Mouse (Mus musculus) left cerebral cortex, postnatal 14 days (tissue): ENCODE measurements at regions not wholly inside any gene's neighbourhood (a gene's known extent, or its start where the extent isn't known, plus 50 kb on each side); places are given as distances from the start of the nearest gene placed in this dataset.

Source experiments
- DNase-seq, 2 experiments: peaks; one replicate each; pipeline ENCODE4 v3.0.0; 2021 to 2022; ENCODE audit warnings: low spot score in 2 of 2, mixed read lengths in 1 of 2
- intact Hi-C: fragments of 180-260 bp; cut with DNase I; formaldehyde crosslinking; loops from one replicate; pipeline ENCODE4 v1.15.1; 2025

- no peak for DNase-seq
- intact Hi-C loops, result no loop called here
Measured at GRCm38 (mm10) chr1:73392077-73392476, 376.4 kb upstream of the Tnp1 start.

GRCm38 (mm10) chr1:73389976-73390375 is 374.3 kb upstream of the Tnp1 start:
- intact Hi-C loops, result loop anchor here (10.0 kb wide), 1 partner anchor 515 kb away; the partner anchor contains the start of gene Igfbp5
- DNase-seq, result no peak

DNA sequence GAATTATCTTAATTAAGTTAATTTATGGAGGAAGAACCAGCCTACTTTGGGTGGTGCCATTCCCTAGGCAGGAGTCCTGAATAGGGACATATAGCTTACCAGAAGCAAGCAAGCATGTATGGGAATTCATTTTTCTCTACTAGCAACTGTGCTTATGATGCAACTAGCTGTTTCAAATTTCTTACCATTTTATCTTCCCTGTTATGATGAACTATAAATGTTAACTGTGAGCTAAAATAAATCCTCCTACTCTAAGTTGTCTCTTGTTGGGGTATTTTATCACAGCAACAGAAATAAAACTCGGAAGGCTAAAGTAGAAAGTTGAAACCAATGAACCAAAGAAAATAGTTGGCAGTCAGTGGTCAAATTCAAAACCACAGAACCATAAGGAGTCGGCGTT is 373.5 kb upstream of the Tnp1 start:
- intact Hi-C loops, result loop anchor here (10.0 kb wide), 1 partner anchor 514 kb away; the partner anchor contains the start of gene Igfbp5
- no peak for DNase-seq

GRCm38 (mm10) chr1:73381578-73381977 is 365.9 kb upstream of the Tnp1 start:
- DNase-seq, result no peak
- intact Hi-C loops, result loop anchor here (10.0 kb wide), 1 partner anchor 507 kb away; the partner anchor contains the start of gene Igfbp5

DNA sequence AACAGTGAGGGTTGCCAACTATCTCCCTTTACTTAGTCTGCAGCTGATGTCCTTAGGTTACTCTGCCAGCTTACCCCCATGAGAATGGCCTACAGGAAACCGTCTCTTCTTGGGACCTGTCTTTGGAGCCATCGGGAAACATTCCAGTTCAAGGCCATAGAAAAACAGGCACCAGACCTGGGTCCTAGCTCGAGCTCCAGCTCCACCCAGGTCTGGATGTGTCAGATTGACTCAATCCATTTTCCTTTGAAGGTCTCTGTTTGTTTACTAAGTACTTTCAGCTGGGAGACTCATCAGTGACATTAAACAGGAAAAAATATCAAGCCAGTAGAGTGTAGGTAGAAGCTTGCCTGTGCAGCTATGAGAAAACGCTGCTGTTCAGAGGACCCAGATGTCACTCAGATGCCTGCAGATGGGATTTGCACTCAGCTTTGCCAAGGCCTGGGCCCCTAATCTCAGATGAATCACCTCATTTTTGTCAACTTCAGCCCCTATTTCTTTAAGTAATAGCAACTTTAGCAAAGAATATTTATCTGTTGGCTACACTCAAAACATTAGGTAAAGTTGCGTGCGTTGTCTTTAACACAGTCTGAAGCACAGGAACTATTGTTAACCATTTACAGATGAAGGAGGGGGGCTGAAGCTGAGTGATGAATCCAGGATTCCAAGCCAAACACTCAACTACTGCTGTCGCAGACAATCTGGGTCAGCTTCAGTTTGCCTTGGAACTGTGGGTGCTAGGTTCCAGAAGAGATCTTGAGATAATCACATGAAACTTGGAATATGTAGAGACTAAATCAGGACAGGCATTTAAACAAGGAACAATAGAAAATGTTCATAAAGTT is 359.0 kb upstream of the Tnp1 start:
- intact Hi-C loops, result no loop called here
- no peak for DNase-seq

DNA sequence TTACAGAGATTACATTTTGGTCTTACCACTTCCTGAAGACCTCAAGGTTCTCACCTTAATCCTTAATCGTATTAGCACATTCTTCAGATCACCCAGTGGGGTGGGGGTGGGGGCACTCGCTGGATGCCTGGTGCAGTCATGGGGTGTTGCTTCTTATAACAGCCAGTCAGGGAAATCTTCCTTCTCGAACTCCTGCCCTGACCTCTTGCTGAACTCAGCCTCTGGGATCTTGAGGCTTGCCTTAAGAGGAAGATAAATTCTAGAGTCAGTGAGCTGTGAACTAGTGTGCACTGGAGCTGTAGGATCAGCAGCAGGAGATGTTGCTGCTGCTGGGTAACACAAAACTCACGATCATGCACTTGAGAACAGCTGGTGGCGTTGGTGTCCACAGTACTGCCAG is 352.5 kb upstream of the Tnp1 start:
- DNase-seq, result no peak
- intact Hi-C loops, result no loop called here

- intact Hi-C loops, result no loop called here
- no peak for DNase-seq
Measured at GRCm38 (mm10) chr1:73365842-73366241, 350.1 kb upstream of the Tnp1 start.

GRCm38 (mm10) chr1:73364300-73364683 is 348.6 kb upstream of the Tnp1 start:
- intact Hi-C loops, result no loop called here
- DNase-seq, result no peak

- intact Hi-C loops, result no loop called here
- DNase-seq, result peak; percentile 9 to 14
Measured at GRCm38 (mm10) chr1:73363549-73364299, 348.0 kb upstream of the Tnp1 start.

DNA sequence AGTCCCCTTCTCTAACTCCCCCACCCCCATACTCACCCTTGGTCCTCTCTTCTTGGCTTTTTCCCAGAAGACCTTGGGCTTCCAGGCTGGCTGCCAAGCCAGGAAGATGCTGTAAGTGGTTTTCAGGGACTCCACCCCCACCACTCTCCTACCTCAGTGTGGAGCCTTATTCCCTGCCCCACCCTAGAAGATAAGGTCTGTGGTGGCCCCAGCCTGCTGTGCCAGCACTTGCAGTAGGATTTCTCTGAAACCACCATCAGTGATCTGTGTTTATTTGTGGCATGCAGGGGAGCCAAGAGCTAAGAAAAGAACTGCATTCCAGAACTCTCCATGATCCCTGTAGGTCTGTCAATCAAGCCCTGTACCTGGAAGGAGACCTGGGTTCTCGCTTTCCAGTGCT is 346.4 kb upstream of the Tnp1 start:
- DNase-seq, result no peak
- intact Hi-C loops, result no loop called here

GRCm38 (mm10) chr1:73361300-73361699 is 345.6 kb upstream of the Tnp1 start:
- intact Hi-C loops, result no loop called here
- DNase-seq, result no peak

DNA sequence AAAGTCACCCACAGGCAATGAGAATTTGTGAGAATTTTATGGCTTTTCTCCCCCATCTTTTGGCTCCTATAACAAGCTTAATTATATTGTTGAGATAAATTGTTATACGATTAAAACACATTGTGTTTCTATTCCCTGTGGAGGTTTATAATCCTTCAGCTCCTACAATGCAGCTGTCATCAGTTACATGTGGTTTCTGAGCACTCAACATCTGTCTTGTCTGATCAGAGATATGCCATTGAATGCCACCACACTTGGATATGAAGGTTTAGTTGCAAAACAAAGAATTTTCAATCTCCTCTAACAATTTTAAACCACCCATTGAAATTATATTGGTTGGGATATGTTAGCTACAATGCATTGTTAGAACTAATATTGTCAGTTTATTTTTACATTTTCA is 338.7 kb upstream of the Tnp1 start:
- intact Hi-C loops, result no loop called here
- no peak for DNase-seq

DNA sequence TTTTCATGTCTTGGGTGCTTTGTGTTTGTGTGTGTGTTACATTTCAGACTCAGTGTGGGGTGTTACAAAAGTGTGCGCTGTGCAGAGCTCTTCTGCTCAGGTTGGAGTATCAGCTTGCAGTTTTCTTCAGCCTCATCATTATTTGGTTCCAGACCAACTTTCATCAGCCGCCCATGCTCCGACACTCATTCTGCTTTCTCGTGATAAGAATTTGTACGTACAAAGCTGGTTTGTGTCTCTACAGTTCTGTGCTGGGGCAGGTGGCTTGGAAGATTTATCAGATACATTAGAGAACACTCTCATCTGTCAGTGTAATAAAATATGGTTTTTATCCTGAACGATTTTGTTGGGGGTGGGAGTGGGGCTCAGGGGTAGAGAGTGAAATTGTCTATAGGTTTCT is 332.8 kb upstream of the Tnp1 start:
- intact Hi-C loops, result no loop called here
- no peak for DNase-seq

DNA sequence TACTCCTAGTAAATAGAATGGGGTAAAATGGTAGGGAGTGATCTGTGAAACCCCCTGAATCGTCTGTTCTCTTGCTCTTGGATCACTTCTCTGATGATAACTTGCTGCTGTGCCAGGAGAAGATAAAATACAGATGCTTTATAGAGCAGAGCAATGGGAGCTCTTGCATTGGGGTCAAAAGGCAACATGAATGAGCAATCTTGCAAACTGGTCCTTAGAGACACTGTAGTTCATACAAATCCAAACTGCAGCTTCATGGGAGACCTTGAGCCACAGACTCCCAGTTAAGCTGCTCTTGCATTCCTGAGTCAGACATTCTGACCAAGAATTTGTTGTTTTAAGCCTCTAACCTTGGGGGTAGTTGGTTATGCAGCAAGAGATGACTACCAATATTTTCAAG is 328.9 kb upstream of the Tnp1 start:
- no peak for DNase-seq
- intact Hi-C loops, result no loop called here

DNA sequence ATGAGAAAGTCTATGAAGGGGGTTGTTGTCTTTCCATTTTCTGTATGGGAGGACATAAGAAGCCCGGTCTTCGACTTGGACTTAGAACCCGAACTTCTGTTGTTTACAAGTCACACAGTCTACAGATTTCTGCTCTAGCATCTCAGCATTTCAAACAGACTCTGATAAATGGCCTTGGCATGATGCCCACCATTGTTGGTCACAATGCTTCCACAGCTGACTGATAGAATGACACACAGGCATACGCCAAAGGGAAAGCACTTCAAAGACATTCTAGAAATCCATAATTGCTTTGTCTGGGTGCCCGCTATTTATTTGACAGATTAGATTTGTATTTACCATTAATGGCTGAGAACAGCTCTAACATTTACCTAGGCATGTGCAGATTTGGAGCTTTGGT is 326.2 kb upstream of the Tnp1 start:
- DNase-seq, result no peak
- intact Hi-C loops, result no loop called here

DNA sequence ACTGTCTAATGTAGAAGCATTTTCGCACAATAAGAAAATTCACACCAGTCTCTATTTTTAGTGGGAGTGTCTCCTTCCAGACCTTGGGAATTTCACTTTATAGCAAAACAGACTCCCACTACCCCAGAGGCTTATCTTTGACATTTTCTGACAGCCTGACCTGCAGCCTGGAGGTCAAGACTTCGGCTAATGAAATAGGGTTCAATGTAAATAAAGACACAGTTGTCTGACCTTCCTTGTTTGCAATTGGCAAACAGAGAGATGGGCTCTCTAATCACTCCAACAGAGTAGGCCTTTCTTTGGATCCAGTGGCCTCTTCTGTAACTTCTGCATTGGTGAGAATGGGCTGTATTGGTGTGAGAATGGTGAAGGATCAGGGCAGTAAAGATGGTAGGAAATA is 321.7 kb upstream of the Tnp1 start:
- DNase-seq, result no peak
- intact Hi-C loops, result no loop called here

GRCm38 (mm10) chr1:73309556-73309955 is 293.8 kb upstream of the Tnp1 start:
- intact Hi-C loops, result no loop called here
- no peak for DNase-seq

DNA sequence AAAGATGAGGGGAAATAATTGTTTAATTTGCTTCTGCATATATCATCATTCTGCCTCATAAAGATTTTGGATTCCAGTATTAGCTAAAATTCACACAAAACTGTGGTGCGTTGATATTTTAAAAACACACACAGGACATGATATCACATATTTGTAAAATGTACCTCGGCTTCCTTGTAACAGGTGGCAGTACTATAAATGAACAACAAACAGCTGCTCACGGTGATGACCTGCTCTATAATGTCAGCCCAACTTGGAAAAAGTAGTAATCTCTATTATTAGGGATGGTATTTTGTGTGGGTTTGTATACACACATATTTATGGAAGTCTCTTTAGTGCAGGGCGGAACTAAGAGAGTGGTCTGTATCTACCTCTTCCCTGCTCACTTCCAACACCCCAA is 292.7 kb upstream of the Tnp1 start:
- intact Hi-C loops, result no loop called here
- DNase-seq, result no peak

GRCm38 (mm10) chr1:73307194-73307593 is 291.5 kb upstream of the Tnp1 start:
- no peak for DNase-seq
- intact Hi-C loops, result no loop called here

GRCm38 (mm10) chr1:73299978-73300688 is 284.4 kb upstream of the Tnp1 start:
- DNase-seq, result no peak
- intact Hi-C loops, result no loop called here
